Mouse (Mus musculus): ENCODE results near the gene Alkbh1. TPM values are rescaled to one million over a fixed set of nuclear protein-coding genes. Genes with fewer than 3 reads are reported as not detected.
"Not testable (repeated sequence)": the region's sequence is repeated elsewhere in the genome, so short reads cannot be mapped to it uniquely, and the experiment has no call there.

Alkbh1 gene
- 10 to 100 TPM; 19.3 to 19.6 TPM for total RNA-seq (2021)

DNA sequence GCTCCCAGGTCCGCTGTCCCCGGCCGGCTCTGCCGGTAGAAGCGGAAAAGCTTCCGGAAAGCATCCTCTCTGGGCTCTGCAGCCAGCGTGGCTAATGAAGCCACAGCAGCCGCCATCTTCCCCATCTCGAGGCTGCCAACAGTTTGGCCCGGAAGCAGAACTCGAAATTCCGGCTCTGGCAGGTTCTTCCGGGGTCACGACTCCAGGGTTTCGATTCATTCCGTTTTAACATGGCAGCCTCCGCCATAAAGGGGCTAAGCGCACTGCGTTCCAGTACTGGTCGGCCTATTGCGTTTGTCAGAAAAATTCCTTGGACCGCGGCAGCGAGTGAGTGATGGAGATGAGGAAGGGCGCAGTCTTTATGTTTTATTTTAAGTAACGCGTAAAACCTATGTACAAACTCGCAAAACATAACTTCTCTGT is at the start of gene Alkbh1, which contains the start of gene Slirp:
Alkbh1 (minus strand) TSS at position 318 of the 423 bp plus-strand sequence.
Slirp (plus strand) TSS at position 197 of the 423 bp plus-strand sequence.
- peak; percentile 92 to 94 for DNase-seq (ENCODE audit: extremely low spot score in 1 of 2, low spot score in 2 of 2)
- intact Hi-C loops (cut with DNase I): no loop called here

DNA sequence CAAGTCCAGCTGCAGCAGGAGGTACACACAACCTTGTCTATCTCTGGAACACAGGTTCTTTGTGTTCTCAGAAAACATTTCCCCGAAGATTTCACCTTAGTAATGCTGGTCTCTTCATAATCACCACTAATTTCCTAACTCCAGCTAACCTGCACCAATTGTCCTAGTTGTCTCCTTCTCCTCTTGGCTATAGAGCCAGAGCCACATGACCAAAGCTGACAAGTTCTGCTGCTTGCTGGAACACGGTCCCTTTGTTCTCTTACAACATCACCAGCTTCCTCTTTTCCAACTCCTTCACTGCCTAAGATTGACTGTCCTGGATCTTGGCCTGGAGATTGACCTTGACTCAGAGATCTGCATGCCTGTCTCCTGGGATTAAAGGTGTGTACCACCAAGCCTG is 44.9 kb upstream of the Alkbh1 start:
- DNase-seq (ENCODE audit: extremely low spot score in 1 of 2, low spot score in 2 of 2); intact Hi-C loops (cut with DNase I): not testable (repeated sequence)

DNA sequence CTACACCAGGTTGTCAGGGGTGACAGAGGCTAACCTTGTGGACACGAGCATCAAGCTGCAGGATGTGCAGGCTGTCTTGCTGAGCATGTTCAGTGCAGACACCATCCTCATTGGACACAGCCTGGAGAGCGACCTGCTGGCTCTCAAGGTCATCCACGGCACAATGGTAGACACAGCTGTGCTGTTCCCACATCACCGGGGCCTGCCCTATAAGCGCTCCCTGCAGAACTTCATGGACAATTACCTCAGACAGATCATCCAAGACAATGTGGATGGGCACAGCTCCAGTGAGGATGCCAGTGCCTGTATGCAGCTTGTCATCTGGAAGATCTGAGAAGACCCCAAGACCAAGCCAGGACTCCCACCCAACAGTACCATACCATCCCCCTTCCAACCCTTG is 38.7 kb upstream of the Alkbh1 start:
- DNase-seq (ENCODE audit: extremely low spot score in 1 of 2, low spot score in 2 of 2); intact Hi-C loops (cut with DNase I): not testable (repeated sequence)

DNA sequence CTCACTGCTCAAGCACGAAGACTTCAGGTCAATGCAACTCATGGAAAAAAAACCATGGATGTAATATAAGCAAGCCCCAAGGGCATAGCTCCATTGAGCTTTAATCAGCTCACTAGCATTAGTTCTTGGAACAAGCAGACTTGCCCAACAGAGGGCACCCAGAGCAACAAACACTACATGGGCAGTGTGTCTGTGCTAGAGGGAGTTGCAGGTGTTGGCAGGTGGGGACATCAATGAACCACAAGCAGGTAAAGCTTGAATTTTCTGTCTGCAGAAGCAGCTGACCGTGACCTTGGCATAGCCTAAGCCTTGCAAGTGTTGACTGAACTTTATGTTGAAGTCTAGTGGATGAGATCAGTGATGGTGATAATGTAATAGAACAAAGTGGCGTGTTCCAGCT is 30.9 kb upstream of the Alkbh1 start:
- intact Hi-C loops (cut with DNase I): loop anchor here (5.0 kb wide), 1 partner anchor 1168 kb away; no protein-coding TSS in a partner anchor
- DNase-seq (ENCODE audit: extremely low spot score in 1 of 2, low spot score in 2 of 2): no peak

DNA sequence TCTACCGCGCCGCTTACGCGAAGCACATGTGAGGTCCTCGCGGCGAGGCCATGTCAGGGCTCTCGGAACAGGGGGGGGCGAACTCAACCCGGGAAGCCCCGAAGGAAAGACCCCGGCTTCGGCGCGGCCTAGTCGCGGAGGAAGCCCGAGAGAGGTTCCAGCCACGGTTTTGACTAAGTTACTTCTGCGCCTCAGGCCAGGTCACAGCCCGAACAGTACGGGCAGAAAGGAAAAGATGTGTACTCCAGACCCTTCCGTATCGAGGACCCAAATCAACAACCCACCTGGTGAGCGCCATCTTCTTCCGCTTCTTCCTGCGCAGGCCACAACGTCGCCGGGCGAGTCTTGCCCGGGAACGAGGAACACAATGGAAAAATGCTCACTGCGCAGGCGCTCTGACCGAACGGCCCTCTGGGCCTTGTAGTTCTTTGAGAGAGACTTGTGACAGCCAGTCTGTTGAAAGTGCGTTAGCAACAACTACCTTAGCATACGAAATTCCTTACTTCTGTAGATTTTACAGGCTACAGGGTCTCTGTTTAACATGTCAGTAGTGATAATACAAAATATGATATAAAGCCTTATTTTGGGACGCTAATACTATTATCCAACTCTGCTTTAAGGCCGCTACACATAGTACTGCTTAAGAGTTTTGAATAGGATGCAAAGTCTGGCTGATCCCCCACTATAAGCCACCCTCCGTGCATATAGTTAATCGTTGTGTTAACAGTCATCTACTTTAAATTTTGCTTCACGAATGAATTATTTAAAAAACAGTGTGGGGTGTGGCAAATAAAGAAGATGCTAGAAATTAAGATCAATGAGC is 28.4 kb upstream of the Alkbh1 start, which contains the start of gene Snw1:
Snw1 (minus strand) TSS at position 311 of the 823 bp plus-strand sequence.
- intact Hi-C loops (cut with DNase I): no loop called here
- peak; percentile 94 to 95 for DNase-seq (ENCODE audit: extremely low spot score in 1 of 2, low spot score in 2 of 2)

DNA sequence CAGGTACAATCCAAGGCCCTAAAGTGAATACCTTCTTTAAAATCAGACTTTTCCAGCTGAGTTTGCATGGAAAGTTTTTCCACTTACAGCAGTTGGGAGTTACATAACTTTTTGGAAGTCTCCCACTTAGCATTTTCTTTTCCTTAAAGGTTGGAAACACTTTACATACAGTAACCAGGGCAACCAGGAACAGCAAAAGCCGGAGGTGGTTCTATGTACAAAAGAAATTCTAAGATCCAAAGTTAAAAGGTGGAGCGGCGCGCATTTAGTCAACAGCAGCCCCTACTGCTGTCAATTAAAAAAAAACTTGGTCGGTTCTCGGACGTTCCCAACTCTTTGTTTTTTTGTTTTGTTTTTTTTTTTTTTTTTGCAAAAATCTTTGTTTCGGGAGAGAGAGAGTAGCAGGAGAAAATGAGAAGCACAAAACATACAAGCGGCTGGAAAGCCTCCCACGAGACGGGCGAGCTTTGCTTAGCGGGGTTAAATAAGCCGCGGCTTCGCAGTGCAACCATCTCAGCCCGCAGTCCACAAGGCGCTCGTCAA is 27.7 kb upstream of the Alkbh1 start:
- intact Hi-C loops (cut with DNase I): no loop called here
- peak in 1 of 2 experiments; percentile 16 for DNase-seq (ENCODE audit: extremely low spot score in 1 of 2, low spot score in 2 of 2)

DNA sequence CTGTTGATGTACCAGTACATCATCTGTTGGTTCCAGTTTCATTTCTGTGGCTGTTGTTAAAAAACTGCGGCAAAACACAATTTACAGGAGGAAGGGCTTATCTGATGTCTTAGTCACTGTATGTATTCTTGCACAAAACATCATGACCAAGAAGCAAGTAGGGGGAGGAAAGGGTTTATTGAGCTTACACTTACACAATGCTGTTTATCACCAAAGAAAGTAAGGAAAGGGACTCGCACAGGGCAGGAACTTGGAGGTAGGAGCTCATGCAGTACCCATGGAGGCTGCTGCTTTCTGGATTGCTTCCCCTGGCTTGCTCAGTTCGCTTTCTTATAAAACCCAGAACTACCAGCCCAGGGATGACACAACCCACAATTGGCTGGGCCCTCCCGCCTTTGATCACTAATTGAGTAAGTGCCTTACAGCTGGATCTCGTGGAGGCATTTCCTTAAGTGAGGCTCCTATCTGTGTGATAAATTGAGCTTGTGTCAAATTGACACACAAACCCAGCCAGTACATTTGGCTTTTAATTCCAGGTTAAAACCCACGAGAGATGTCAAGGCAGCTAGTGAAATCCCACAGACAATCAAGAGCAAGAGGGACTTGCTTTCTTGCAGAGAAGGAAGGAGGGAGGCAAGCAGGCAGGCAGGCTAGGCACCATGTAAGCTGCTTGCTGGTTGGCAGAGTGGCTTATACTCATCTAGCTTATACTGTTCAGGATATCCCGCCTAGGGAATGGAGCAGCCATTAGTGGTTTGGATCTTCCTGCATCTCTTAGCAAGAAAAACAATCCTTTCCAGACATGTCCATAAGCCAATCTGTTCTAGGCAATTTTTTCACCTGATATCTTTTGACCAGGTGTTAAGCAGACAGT is 26.7 kb upstream of the Alkbh1 start:
- DNase-seq (ENCODE audit: extremely low spot score in 1 of 2, low spot score in 2 of 2): no peak
- intact Hi-C loops (cut with DNase I): no loop called here

DNA sequence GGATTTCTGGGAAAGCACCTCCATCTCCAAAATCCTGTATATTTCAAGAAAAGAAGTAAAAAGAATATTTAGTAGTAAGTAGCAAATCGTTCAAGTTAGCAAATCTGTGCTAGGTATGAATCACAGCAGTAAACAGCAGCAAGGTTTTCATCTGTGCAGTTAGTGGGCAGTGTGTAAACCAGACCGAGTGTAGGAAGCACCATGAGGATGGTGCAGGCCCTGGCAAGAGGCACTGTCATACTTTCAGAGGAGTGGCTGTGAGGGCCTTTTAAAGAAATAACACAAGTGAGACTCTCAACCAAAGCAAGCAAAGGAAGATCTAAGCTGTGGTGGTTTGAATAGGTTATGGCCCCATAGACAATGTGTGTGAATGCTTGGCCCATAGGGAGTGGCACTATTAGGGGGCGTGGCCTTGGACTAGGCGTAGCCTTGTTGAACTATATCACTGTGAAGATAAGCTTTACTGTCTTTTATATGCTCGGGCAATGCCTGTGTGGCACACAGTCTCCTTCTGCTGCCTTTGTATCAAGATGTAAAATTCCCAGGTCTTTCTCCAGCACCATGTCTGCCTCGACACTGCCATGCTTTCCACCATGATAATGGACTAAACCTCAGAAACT is 21.0 kb upstream of the Alkbh1 start:
- intact Hi-C loops (cut with DNase I): no loop called here
- DNase-seq (ENCODE audit: extremely low spot score in 1 of 2, low spot score in 2 of 2): no peak

DNA sequence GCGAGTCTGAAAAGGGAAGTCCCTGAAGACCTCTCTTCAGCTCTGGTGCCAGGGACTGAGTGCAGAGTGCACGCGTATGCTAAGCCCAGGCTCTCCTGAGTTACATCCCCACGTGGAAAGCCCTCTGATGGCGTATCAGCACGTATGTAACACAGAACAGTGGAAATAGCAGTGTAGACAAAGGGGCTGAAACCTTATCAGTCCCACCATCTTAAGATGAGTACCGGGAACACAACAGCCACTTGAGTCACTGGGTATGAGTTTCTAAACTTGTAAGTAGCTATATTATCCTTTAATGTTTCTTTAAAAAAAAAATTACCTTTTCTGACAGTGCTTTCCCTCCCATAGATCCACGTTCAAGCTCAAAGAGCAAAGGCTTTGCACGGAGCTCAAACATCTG is 5.6 kb upstream of the Alkbh1 start:
- intact Hi-C loops (cut with DNase I): no loop called here

DNA sequence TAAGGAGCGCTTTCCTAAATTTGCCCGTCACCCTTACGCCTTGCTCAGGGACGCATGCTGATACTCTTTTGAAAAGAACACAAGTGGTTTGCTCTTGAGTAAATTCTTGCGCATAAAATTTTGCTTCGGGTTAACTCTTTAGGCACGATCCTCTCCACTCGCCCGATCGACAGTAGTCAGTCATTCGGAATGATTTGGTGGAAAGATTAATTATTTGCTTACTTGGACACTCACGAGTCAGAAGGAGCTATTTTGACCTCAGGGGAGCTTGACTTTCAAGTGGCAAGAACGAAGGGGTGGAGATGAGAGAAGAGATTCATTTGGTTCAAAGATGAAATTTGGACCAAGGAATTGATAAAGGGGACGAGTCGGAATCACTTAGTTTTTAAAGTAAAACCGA is 394 bp upstream of the Alkbh1 start:
- DNase-seq (ENCODE audit: extremely low spot score in 1 of 2, low spot score in 2 of 2): peak in 1 of 2 experiments; percentile 6
- intact Hi-C loops (cut with DNase I): no loop called here

More for the DNA sequence above, 5.6 kb upstream of the Alkbh1 start:
- DNase-seq (ENCODE audit: extremely low spot score in 1 of 2, low spot score in 2 of 2): no peak

DNA sequence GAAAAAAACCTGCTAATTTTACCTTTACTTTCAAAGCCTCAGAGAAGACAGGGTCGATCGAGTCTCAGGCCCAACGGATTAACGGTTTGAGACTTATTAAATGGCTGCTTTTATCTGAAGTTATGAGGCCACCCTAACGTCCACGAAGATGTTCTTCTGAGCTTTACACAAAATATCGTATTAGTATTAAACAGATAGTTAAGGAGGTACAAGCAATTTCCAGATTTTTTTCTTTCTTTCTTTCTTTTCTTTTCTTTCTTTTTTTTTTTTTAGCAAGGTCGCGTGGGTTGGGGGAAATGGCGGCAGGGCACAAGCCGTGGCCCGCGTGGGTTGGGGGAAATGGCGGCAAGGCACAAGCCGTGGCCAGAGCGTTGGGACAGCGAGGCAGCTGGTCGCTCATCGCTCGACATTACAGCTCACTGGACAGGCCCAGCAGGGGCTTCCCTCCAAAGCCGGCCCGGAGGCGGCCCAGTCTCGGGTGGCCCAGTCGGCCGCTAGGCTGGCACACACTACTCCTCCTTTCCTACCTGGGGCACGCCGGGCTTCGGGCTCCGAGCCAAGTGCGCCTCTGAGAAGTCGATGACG is 610 bp downstream of the Alkbh1 start:
- no peak for DNase-seq (ENCODE audit: extremely low spot score in 1 of 2, low spot score in 2 of 2)
- intact Hi-C loops (cut with DNase I): no loop called here

DNA sequence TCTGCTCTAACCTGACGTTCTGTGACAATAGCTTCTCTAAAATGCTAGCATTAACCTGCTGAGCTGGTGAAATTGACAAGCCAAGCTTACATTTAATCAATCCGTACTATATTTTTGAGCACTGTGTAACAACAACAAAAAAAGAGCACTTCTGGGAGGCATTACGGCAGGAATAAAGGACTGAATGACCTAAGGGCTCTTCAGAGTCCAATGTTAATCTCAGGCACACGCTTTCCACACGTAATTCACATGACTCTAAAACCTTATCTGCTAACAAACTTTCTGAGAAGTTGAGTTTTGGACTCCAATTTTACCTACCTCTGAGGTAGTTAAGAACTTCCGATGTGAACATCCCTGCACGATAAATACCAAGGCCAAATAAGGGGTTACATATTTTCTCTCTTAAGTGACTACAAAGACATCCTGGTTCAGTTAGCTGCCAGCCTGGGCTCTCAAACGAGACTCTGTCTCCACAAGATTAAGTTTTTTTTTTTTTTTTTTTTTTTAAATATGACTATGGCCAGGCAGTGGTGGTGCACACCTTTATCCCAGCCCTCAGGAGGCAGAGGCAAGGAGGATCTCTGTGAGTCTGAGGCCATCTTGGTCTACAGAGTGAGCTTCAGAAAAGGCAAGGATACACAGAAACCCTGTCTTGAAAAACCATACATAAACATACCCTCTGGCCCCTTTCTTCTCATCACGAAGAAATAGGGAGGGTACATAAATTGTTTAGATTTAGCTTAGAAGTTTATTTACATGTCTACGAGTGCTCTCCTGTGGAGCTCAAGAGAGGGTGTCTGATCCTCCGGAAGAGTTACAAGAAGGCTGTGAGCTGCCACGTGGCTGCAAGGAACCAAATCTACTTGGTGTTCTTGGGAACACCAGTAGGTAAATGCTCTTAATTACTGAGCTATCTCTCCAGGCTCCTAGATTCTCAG is 1.4 kb downstream of the Alkbh1 start:
- no peak for DNase-seq (ENCODE audit: extremely low spot score in 1 of 2, low spot score in 2 of 2)
- intact Hi-C loops (cut with DNase I): no loop called here

DNA sequence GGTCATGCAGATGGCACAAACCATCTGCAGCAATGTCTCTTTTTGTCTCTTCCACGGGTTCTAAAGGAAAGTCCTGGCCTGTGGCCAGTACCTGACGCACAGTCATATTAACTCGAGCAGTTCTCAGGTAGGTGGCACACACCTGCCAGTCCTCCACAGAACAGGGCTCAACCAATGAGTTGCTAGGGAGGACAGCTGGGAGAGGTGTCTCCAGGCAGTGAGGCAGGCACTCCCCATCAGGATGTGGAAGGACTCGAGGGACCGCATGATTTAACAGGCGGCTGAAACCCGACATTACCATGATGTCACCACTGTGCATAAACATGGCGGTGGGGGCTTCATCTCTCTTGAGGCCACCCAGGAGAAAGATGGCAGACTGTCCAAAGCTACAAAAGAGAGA is 14.9 kb downstream of the Alkbh1 start:
- no peak for DNase-seq (ENCODE audit: extremely low spot score in 1 of 2, low spot score in 2 of 2)
- intact Hi-C loops (cut with DNase I): no loop called here

DNA sequence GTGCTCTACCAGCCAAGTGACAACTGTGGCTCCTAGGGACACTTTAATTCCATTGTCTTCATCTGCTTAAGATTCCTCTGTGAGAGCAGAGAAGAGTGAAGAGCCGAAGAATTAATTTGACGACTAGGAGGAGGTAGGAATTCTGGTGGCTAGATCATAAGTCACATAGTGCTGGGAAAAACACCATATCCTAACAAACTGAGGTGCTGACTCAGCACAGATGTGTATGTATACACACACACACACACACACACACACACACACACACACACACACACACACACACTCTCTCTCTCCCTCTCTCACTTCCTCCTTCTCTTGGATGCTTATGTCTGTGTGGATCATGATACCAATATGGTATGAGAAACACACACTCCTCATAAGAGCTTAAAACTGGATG is 15.5 kb downstream of the Alkbh1 start:
- intact Hi-C loops (cut with DNase I): no loop called here
- no peak for DNase-seq (ENCODE audit: extremely low spot score in 1 of 2, low spot score in 2 of 2)

DNA sequence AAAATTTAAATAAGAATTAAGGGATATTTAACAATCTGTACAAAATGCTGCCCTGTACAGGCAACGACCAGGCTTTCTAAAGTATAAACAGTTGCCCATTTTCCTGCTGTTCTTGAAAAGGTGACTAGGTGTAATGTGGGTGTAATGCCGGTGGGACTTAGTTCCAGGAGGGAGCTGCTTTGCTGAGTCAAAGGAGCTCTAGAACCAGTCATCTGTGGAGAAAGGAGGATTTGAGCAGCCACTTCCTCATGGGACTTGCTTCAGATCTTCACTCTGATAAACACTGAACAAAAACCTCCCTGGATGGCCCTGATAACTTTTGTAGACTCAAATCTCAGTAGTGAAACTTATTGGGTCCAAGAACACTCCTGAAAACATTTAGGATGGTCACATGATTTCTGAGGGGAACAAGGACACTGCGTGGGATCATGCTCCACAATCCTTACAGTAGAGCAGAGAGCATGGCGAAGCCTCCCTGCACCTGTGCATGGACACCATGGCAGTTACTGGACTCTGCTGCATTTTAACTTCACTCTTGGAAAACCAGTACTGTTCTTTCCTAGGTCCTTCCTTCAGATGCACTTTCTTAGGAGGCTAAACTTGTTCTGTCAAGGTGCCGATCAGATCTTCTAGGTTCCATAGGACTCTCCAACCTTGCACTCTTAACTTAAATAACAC is 17.3 kb downstream of the Alkbh1 start:
- intact Hi-C loops (cut with DNase I): no loop called here
- no peak for DNase-seq (ENCODE audit: extremely low spot score in 1 of 2, low spot score in 2 of 2)

DNA sequence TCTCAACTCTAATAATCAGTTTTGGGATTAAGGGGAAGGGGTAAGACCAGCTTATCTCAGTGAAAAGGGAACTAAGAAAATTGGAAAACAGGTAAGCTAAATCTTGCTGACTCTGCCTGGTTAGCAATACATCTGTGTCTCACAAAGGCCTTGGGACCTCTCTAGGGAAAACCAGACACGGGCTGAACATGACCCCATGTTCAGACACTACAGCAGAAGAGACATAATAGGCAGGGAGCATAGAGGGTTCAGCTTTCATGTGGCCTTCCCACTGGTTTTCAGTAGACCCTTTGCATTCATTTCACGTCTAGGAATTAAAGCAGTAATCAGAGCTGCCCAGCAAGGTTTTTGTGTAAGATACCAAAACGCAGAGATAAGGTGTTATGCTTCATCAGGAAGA is 19.3 kb downstream of the Alkbh1 start:
- DNase-seq (ENCODE audit: extremely low spot score in 1 of 2, low spot score in 2 of 2): no peak
- intact Hi-C loops (cut with DNase I): no loop called here

DNA sequence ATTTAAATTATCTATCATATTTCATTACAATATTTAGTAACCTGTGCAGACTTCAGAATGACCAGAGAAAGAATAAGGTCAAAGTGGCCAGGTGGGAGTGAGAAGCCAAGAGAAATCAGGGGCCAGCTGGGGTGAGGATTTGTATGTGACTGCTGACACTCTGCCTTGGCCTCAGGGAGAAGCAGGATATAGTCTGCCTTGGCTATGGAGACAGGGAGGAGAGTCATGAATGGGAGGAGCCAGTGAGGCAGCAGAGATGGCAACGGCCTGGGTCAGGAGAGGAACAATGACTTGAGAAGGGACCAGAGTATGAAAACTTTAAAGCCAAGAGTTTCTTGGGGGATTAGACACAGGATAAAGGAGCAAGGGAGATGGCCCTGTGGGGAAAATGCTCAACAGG is 20.1 kb downstream of the Alkbh1 start:
- DNase-seq (ENCODE audit: extremely low spot score in 1 of 2, low spot score in 2 of 2): no peak
- intact Hi-C loops (cut with DNase I): no loop called here

Data from left cerebral cortex, postnatal 10 days (tissue).